ENCODE assay signal across 8 mouse cellular contexts in genomic region chr11:106820972-106821371, GRCm38 (mm10). TPM values are rescaled to one million over a fixed set of nuclear protein-coding genes. Genes with fewer than 3 reads are reported as not detected.
DNase-seq lines count a peak whose midpoint lies in the region; ATAC-seq lines count a peak whose summit lies in the region.

No protein-coding gene starts in this region.

- H3K4me2 ChIP-seq in midbrain, embryonic 13.5 days (replicated peaks): no peak overlapping the region

- H3K27ac ChIP-seq in midbrain, embryonic 13.5 days: no peak overlapping the region

- no peaks in the 10 kb centered on the region for H3K27me3 ChIP-seq in midbrain, embryonic 13.5 days

- no peak overlapping the region for H3K4me3 ChIP-seq in midbrain, embryonic 13.5 days (replicated peaks)

- no peak overlapping the region for H3K9ac ChIP-seq in midbrain, embryonic 13.5 days (replicated peaks)

- ATAC-seq in midbrain, embryonic 13.5 days: no peak
- ATAC-seq in megakaryocyte-erythroid progenitor cell, adult 5-6 weeks (replicated peaks; ENCODE audit: low FRiP score, low TSS enrichment, poor library complexity, severe bottlenecking): no peak

- DNase-seq in left cerebral cortex, adult 18-20 months (ENCODE audit: low spot score in 2 of 2): peak; percentile 39 to 40
- DNase-seq in left cerebral cortex, adult 9 months (ENCODE audit: low spot score in 2 of 2): no peak
- peak; percentile 13 for DNase-seq in MN1 (ENCODE audit: low spot score)
- DNase-seq in cerebellum, adult 9-10 months: peak; percentile 71
- DNase-seq in heart, postnatal 36 days: peak; percentile 63 to 73
- peak; percentile 72 to 74 for DNase-seq in lung, postnatal 4 days

- no peaks in the 10 kb centered on the region for H3K9me3 ChIP-seq in midbrain, embryonic 13.5 days

- intact Hi-C loops in heart, postnatal 36 days (cut with DNase I): no loop called here

- peaks cover 74% of the 10 kb centered on the region for H3K36me3 ChIP-seq in midbrain, embryonic 13.5 days

- H3K4me1 ChIP-seq in midbrain, embryonic 13.5 days (replicated peaks): peaks cover 10% of the 10 kb centered on the region

- WGBS in midbrain, embryonic 13.5 days: 84% methylated on average over 4 of the region's 4 CpGs

RNA-seq across cellular contexts. Expression of gene Cep95, which starts 31.9 kb away (rescaled TPM):
- 10 to 100 TPM in 1 of 2 experiments, 1 to 10 TPM in 1; 8.3 to 10.8 TPM for total RNA-seq in left cerebral cortex, adult 18-20 months (2021)
- total RNA-seq in heart, postnatal 36 days (2021): 1 to 10 TPM; 6.3 to 7.7 TPM
- polyA plus RNA-seq in midbrain, embryonic 13.5 days (2015; fragmentation: Nextera tagmentation; extraction: Ambion mirVana): 20.2 and 20.4 TPM in 2 replicates
- 52.0 and 58.1 TPM in 2 replicates for total RNA-seq in megakaryocyte-erythroid progenitor cell, adult 5-6 weeks (2014; fragmentation: Nextera tagmentation)
- 25.2 and 42.1 TPM in 2 replicates for total RNA-seq in megakaryocyte-erythroid progenitor cell, adult 5-6 weeks (2017)

RNA-seq across cellular contexts. Expression of gene Ddx5, which starts 32.0 kb away (rescaled TPM):
- total RNA-seq in left cerebral cortex, adult 18-20 months (2021): 100 to 1,000 TPM; 670 TPM
- 100 to 1,000 TPM; 317 to 377 TPM for total RNA-seq in heart, postnatal 36 days (2021)
- polyA plus RNA-seq in midbrain, embryonic 13.5 days (2015; fragmentation: Nextera tagmentation; extraction: Ambion mirVana): 487 and 502 TPM in 2 replicates
- 569 and 578 TPM in 2 replicates for total RNA-seq in megakaryocyte-erythroid progenitor cell, adult 5-6 weeks (2014; fragmentation: Nextera tagmentation)
- total RNA-seq in megakaryocyte-erythroid progenitor cell, adult 5-6 weeks (2017): 1,198 and 1,708 TPM in 2 replicates

RNA-seq across cellular contexts. Expression of gene Polg2, which starts 41.6 kb away (rescaled TPM):
- total RNA-seq in left cerebral cortex, adult 18-20 months (2021): 1 to 10 TPM; 3.0 TPM
- total RNA-seq in heart, postnatal 36 days (2021): 1 to 10 TPM; 4.4 to 4.5 TPM
- polyA plus RNA-seq in midbrain, embryonic 13.5 days (2015; fragmentation: Nextera tagmentation; extraction: Ambion mirVana): 10.0 and 10.7 TPM in 2 replicates
- 6.8 and 15.3 TPM in 2 replicates for total RNA-seq in megakaryocyte-erythroid progenitor cell, adult 5-6 weeks (2014; fragmentation: Nextera tagmentation)
- total RNA-seq in megakaryocyte-erythroid progenitor cell, adult 5-6 weeks (2017): 16.4 and 18.1 TPM in 2 replicates

Comparison
In these comparisons a context has a peak if more than half of its experiments do, and no peak if none do; other contexts are left out.
1. DNase-seq: peak in left cerebral cortex, adult 18-20 months (2 of 2), MN1 (single experiment), cerebellum, adult 9-10 months (single experiment), heart, postnatal 36 days (2 of 2) and lung, postnatal 4 days (2 of 2); none in left cerebral cortex, adult 9 months (0 of 2).